Mouse (Mus musculus) liver, postnatal 0 days (tissue): ENCODE data around the gene Sptlc2.

Source experiments
- CTCF ChIP-seq: sonication (generic); IDR thresholded peaks from 2 replicates; pipeline ENCODE4 v1.5.1; 2016; ENCODE audit warnings: antibody characterized with exemption, low read depth
- EP300 ChIP-seq: IDR thresholded peaks from 2 replicates; pipeline ENCODE4 v1.6.1; 2016; ENCODE audit warnings: antibody characterized with exemption, low read depth, mild to moderate bottlenecking

DNA sequence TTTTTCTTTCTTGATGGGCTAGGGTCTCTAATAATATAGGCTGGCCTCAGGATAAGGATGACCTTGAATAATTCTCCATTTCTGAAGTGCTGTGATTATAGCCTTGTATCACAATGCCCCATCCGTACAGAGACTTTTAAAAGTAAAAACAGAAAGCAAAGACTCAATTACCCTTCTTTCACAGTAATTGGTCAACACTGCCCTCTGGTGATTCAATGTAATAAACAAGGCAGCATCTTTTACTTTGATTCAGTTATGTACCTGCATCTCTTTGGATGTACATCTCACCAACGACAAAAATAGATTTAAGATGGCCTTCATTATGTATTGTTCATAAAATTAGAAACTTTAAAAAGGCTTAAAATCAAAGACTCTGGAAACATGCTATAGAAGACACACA lies 53.3 kb downstream of the Sptlc2 start:
- TF ChIP-seq CTCF (peak; percentile 67), EP300 (no peak)
